Mouse (Mus musculus) cerebellum, adult 2 months (tissue): Measurements from ENCODE around the gene Sh3bp2.

Source experiments
- CTCF ChIP-seq: fragments of 200-500 bp; IDR thresholded peaks from 2 replicates; pipeline ENCODE4 v1.5.1; 2011; ENCODE audit warnings: low read depth, mild to moderate bottlenecking, control low read depth, low read length, moderate library complexity, borderline replicate concordance; ENCODE audit not compliant: insufficient read depth
- POLR2A ChIP-seq: fragments of 200-500 bp; IDR thresholded peaks from 2 replicates; pipeline ENCODE4 v1.6.1; 2011; ENCODE audit warnings: low read length, control low read depth, borderline replicate concordance; ENCODE audit not compliant: insufficient read depth

DNA sequence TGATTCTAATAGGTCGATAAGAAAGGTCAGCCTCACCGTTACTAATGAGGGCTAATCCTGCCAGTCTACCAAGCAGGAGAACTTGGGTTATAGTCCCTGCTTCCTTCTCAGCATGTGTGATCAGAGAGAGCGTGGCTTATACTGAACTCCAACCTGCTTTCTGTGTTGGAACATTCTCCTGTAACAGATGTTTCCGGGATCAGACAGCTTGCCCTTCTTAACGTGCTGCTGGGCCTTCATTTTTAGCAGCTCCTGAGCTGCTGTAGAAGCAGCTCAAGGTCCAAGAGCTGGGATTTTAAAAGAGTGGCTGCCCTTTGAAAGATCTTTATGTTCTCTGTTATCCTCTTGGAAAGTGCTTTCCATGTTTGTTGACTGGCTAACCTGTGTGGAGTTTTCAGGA is 59.6 kb downstream of the Sh3bp2 start:
- TF ChIP-seq POLR2A (no peak), CTCF (no peak)
